Mouse (Mus musculus): ENCODE measurements around the gene Tmem212.

DNA sequence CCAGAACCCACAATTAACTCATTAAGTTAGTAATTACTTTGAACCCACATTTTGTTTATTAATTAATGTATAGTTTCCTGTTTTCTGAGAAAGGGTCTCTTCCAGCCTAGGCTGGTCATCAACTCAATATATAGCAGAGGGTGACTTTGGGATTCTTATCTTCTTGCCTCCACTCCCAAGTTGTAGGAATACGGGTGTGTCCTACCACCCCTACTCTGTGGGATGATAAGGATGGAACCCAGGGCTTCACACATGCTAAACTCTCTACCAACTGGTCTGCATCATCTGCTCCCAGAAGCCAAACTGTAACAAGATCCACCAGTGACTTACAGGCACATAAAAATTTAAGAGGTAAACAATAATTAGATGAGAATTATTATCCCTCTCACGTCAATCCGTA is 27.9 kb upstream of the Tmem212 start:
- no peak for TF ChIP-seq POLR2A (IDR thresholded peaks at IDR 0.05; ENCODE audit: control insufficient read depth, extremely low read depth, insufficient read depth, low read length, poor library complexity)
- no peak for TF ChIP-seq CTCF (IDR thresholded peaks at IDR 0.05; ENCODE audit: borderline replicate concordance, control insufficient read depth, extremely low read depth, insufficient read depth, low read length, poor library complexity)

Data from thymus, adult 2 months (tissue).